Mouse (Mus musculus) intestine, embryonic 16.5 days (tissue): ENCODE data around the gene Oscar. TPM values are rescaled to one million over a fixed set of nuclear protein-coding genes. Genes with fewer than 3 reads are reported as not detected.

Experiments
- ATAC-seq: fragments of 200-750 bp; cut with Nextera tagmentation; 2 replicates; pipeline ENCODE4 v1.8.0; 2017; ENCODE audit warnings: moderate TSS enrichment, moderate library complexity
- H3K27ac ChIP-seq: fragments of 300-500 bp; sonication (generic); 2 replicates; pipeline ENCODE4 v1.5.1; 2014; ENCODE audit warnings: mild to moderate bottlenecking, low read length
- H3K27me3 ChIP-seq: fragments of 300-500 bp; sonication (generic); replicated peaks from 2 replicates; pipeline ENCODE4 v1.6.1; 2014; ENCODE audit warnings: low read length, control low read depth, mixed read lengths; ENCODE audit not compliant: control insufficient read depth, insufficient read depth
- H3K36me3 ChIP-seq: fragments of 300-500 bp; sonication (generic); 2 replicates; pipeline ENCODE4 v1.6.1; 2014; ENCODE audit warnings: low read length, control low read depth; ENCODE audit not compliant: control insufficient read depth, insufficient read depth
- H3K4me1 ChIP-seq: fragments of 300-500 bp; sonication (generic); 2 replicates; pipeline ENCODE4 v1.6.1; 2014; ENCODE audit warnings: low read length, control low read depth, mixed read lengths; ENCODE audit not compliant: control insufficient read depth, insufficient read depth
- H3K4me2 ChIP-seq: fragments of 300-500 bp; sonication (generic); 2 replicates; pipeline ENCODE4 v1.6.1; 2014; ENCODE audit warnings: low read depth, low read length, control low read depth
- H3K4me3 ChIP-seq: fragments of 300-500 bp; sonication (generic); 2 replicates; pipeline ENCODE4 v1.5.1; 2014; ENCODE audit warnings: mild to moderate bottlenecking, low read length
- H3K9ac ChIP-seq: fragments of 300-500 bp; sonication (generic); 2 replicates; pipeline ENCODE4 v1.6.1; 2014; ENCODE audit warnings: low read depth, low read length
- H3K9me3 ChIP-seq: fragments of 300-500 bp; sonication (generic); 2 replicates; pipeline ENCODE4 v1.6.1; 2016; ENCODE audit warnings: low read length, control low read depth; ENCODE audit not compliant: control insufficient read depth
- WGBS: fragments of 180-500 bp; shearing (Covaris S2); extraction: QIAGEN DNeasy Blood & Tissue Kit; methylation state at CpG from one replicate; pipeline ENCODE4 v1.1.7; 2014; 5-methylcytosine and 5-hydroxymethylcytosine counted together
- polyA plus RNA-seq: library from polyadenylated mRNA; unstranded; fragments of >200 nt; fragmentation: Nextera tagmentation; extraction: Ambion mirVana; gene quantifications from 2 replicates; pipeline ENCODE4 v1.2.1, GENCODE M21; 2015

Gene Oscar
- 0.07 TPM in 1 of 2 replicates, not detected in the other for polyA plus RNA-seq

DNA sequence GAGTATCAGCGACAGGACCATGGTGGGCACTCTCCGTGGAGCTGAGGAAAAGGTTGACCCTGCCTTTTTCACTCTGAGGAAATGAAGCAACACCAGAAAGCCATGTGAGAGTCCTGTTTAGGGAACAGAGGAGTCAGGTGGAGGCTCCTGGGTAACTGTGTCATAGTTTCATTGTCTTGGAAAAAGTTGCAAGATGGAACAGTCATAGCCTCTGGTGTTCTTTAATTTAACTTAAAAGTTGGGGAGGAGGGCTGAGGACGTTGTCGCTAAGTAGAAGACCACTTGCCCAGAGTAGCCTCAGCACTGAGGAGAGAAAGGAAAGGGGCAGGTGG, at the start of gene Oscar:
Gene Oscar, minus strand, starts transcription at position 101 of the 332 bp plus-strand sequence.
- Histone ChIP-seq H3K36me3 (peaks cover 4% of the 10 kb centered on the region; the same call in 1 of the 2 replicates), H3K4me3 (peak within 1 kb of the TSS; percentile 85), H3K27me3 (no peaks in the 10 kb centered on the region), H3K9ac (no peak within 1 kb of the TSS), H3K9me3 (no peaks in the 10 kb centered on the region), H3K4me1 (peaks cover 4% of the 10 kb centered on the region; the same call in 1 of the 2 replicates), H3K4me2 (peak within 1 kb of the TSS; percentile 17; the same call in 1 of the 2 replicates), H3K27ac (no peak within 1 kb of the TSS)
- ATAC-seq = no peak
- 86% methylated on average over 4 of the region's 4 CpGs for WGBS

- H3K4me1 ChIP-seq = peaks cover 25% of the 10 kb centered on the region
- H3K27me3 ChIP-seq = no peaks in the 10 kb centered on the region
- H3K4me3 ChIP-seq = peak within 1 kb of the TSS; percentile 71
- peak within 1 kb of the TSS; percentile 93 for H3K27ac ChIP-seq
- ATAC-seq = peak; percentile 98
- H3K36me3 ChIP-seq = peaks cover 15% of the 10 kb centered on the region; the same call in 1 of the 2 replicates
- H3K4me2 ChIP-seq = peak within 1 kb of the TSS; percentile 81
- no peaks in the 10 kb centered on the region for H3K9me3 ChIP-seq
- WGBS = 3% methylated on average over 45 of the region's 45 CpGs
- H3K9ac ChIP-seq = peak within 1 kb of the TSS; percentile 83
Measured at GRCm38 (mm10) chr7:3665215-3666114, 49.5 kb upstream of the Oscar start, which contains the start of gene Leng1. Leng1 (minus strand) TSS chr7:3665840.

- Histone ChIP-seq H3K27ac (peak overlapping the region; percentile 93), H3K36me3 (peaks cover 18% of the 10 kb centered on the region; the same call in 1 of the 2 replicates), H3K27me3 (no peaks in the 10 kb centered on the region), H3K4me2 (peak overlapping the region; percentile 81), H3K9me3 (no peaks in the 10 kb centered on the region), H3K4me1 (peaks cover 25% of the 10 kb centered on the region), H3K4me3 (peak overlapping the region; percentile 71), H3K9ac (peak overlapping the region; percentile 83)
- 22% methylated on average over 15 of the region's 15 CpGs for WGBS
- ATAC-seq = peak; percentile 60
Measured at GRCm38 (mm10) chr7:3664524-3665214, 48.7 kb upstream of the Oscar start.

DNA sequence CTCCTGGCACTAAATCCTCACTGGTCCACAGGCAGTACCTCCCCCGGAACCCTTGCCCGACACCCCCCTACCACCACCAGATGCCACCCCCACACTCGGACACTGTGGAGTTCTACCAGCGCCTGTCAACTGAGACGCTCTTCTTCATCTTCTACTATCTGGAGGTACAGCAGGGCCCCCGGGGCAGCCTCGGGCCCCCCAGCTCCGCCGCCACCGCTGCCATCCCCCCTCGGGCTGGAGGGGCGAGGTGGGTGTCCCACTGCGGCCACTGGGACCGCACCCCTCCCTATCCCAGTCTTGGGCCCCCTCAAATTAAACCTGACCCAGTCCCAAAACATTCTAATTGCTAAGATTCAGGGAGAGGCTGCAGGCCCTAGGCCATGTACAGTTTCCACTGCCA, 42.6 kb upstream of the Oscar start:
- peaks cover 39% of the 10 kb centered on the region for H3K36me3 ChIP-seq
- peaks cover 4% of the 10 kb centered on the region for H3K4me1 ChIP-seq
- H3K4me2 ChIP-seq = no peak overlapping the region
- 93% methylated on average over 14 of the region's 14 CpGs for WGBS
- no peak overlapping the region for H3K9ac ChIP-seq
- ATAC-seq = no peak
- H3K27ac ChIP-seq = no peak overlapping the region
- H3K4me3 ChIP-seq = no peak overlapping the region
- no peaks in the 10 kb centered on the region for H3K27me3 ChIP-seq
- H3K9me3 ChIP-seq = no peaks in the 10 kb centered on the region

DNA sequence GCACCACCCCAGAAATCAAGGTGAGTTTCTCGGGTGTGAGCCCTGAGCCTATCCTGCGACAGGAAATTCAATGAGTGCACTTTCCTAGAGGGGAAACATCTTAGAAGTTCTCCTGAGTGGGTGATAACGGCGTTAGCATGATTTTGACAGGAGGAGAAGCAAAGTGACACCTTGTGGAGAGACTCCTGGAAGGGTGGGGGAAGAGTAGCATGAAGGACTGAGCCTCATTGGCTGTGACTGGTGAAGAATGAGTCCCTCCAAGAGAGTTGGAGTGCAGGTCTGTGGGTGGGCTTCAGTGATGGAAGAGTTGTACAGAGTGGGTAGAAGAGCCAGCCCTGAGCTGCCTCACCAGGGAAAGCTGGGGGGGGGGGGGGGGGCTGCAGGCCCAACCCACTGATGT, 41.0 kb upstream of the Oscar start:
- Histone ChIP-seq H3K9me3 (no peaks in the 10 kb centered on the region), H3K27me3 (no peaks in the 10 kb centered on the region), H3K36me3 (peaks cover 42% of the 10 kb centered on the region), H3K9ac (no peak overlapping the region), H3K4me1 (no peaks in the 10 kb centered on the region), H3K4me2 (no peak overlapping the region), H3K27ac (no peak overlapping the region), H3K4me3 (no peak overlapping the region)
- whole genome bisulfite sequencing = 87% methylated on average over 4 of the region's 4 CpGs
- no peak for ATAC-seq

GRCm38 (mm10) chr7:3646641-3647040, 30.7 kb upstream of the Oscar start:
- 53% methylated on average over 4 of the region's 4 CpGs for WGBS
- H3K9me3 ChIP-seq = no peaks in the 10 kb centered on the region
- peak overlapping the region; percentile 90 for H3K4me2 ChIP-seq
- H3K36me3 ChIP-seq = peaks cover 9% of the 10 kb centered on the region
- H3K4me3 ChIP-seq = peak overlapping the region; percentile 98
- no peak for ATAC-seq
- H3K4me1 ChIP-seq = peaks cover 30% of the 10 kb centered on the region
- no peak overlapping the region for H3K27ac ChIP-seq
- no peaks in the 10 kb centered on the region for H3K27me3 ChIP-seq
- H3K9ac ChIP-seq = peak overlapping the region; percentile 100

- 13% methylated on average over 9 of the region's 9 CpGs for WGBS
- peak overlapping the region; percentile 98 for H3K4me3 ChIP-seq
- H3K27ac ChIP-seq = peak overlapping the region; percentile 98; the same call in 1 of the 2 replicates
- H3K9me3 ChIP-seq = no peaks in the 10 kb centered on the region
- peaks cover 30% of the 10 kb centered on the region for H3K4me1 ChIP-seq
- peaks cover 4% of the 10 kb centered on the region for H3K36me3 ChIP-seq
- peak overlapping the region; percentile 90 for H3K4me2 ChIP-seq
- no peak for ATAC-seq
- no peaks in the 10 kb centered on the region for H3K27me3 ChIP-seq
- peak overlapping the region; percentile 100 for H3K9ac ChIP-seq
Measured at GRCm38 (mm10) chr7:3646188-3646587, 30.2 kb upstream of the Oscar start.

GRCm38 (mm10) chr7:3645488-3646025, 29.6 kb upstream of the Oscar start:
- WGBS = 0% methylated on average over 54 of the region's 58 CpGs
- Histone ChIP-seq H3K36me3 (peaks cover 7% of the 10 kb centered on the region; the same call in 1 of the 2 replicates), H3K4me2 (peak overlapping the region; percentile 90), H3K9ac (peak overlapping the region; percentile 100), H3K4me1 (peaks cover 30% of the 10 kb centered on the region), H3K4me3 (peak overlapping the region; percentile 98), H3K27ac (peak overlapping the region; percentile 98), H3K27me3 (no peaks in the 10 kb centered on the region), H3K9me3 (no peaks in the 10 kb centered on the region)
- ATAC-seq = peak; percentile 8
